Mouse (Mus musculus): ENCODE results near the gene Cyp26c1.

Cyp26c1 gene

GRCm38 (mm10) chr19:37698273-37699160 is 13.1 kb downstream of the Cyp26c1 start:
- no peak for DNase-seq (ENCODE audit: low spot score in 2 of 2)

- no peak for DNase-seq (ENCODE audit: low spot score in 2 of 2)
Observed at GRCm38 (mm10) chr19:37699711-37700110, 14.3 kb downstream of the Cyp26c1 start.

- no peak for DNase-seq (ENCODE audit: low spot score in 2 of 2)
Observed at GRCm38 (mm10) chr19:37702377-37703076, 17.1 kb downstream of the Cyp26c1 start.

- DNase-seq (ENCODE audit: low spot score in 2 of 2): peak; percentile 27 to 67
Observed at GRCm38 (mm10) chr19:37703902-37704509, 18.6 kb downstream of the Cyp26c1 start.

GRCm38 (mm10) chr19:37705722-37706121 is 20.3 kb downstream of the Cyp26c1 start:
- no peak for DNase-seq (ENCODE audit: low spot score in 2 of 2)

- no peak for DNase-seq (ENCODE audit: low spot score in 2 of 2)
Observed at GRCm38 (mm10) chr19:37714681-37715080, 29.3 kb downstream of the Cyp26c1 start.

- no peak for DNase-seq (ENCODE audit: low spot score in 2 of 2)
Observed at GRCm38 (mm10) chr19:37715980-37716379, 30.6 kb downstream of the Cyp26c1 start.

- DNase-seq (ENCODE audit: low spot score in 2 of 2): no peak
Observed at GRCm38 (mm10) chr19:37716524-37717175, 31.3 kb downstream of the Cyp26c1 start.

GRCm38 (mm10) chr19:37719166-37719565 is 33.8 kb downstream of the Cyp26c1 start:
- no peak for DNase-seq (ENCODE audit: low spot score in 2 of 2)

- DNase-seq (ENCODE audit: low spot score in 2 of 2): no peak
Observed at GRCm38 (mm10) chr19:37724591-37724990, 39.2 kb downstream of the Cyp26c1 start.

GRCm38 (mm10) chr19:37726585-37726984 is 41.2 kb downstream of the Cyp26c1 start:
- DNase-seq (ENCODE audit: low spot score in 2 of 2): no peak

- no peak for DNase-seq (ENCODE audit: low spot score in 2 of 2)
Observed at GRCm38 (mm10) chr19:37727366-37727765, 42.0 kb downstream of the Cyp26c1 start.

- DNase-seq (ENCODE audit: low spot score in 2 of 2): no peak
Observed at GRCm38 (mm10) chr19:37735426-37735825, 50.0 kb downstream of the Cyp26c1 start.

- no peak for DNase-seq (ENCODE audit: low spot score in 2 of 2)
Observed at GRCm38 (mm10) chr19:37738575-37738974, 53.2 kb downstream of the Cyp26c1 start.

GRCm38 (mm10) chr19:37740043-37740442 is 54.7 kb downstream of the Cyp26c1 start:
- DNase-seq (ENCODE audit: low spot score in 2 of 2): no peak
